Mouse (Mus musculus): ENCODE measurements around the gene Arsa.
"Not testable (repeated sequence)": the region's sequence is repeated elsewhere in the genome, so short reads cannot be mapped to it uniquely, and the experiment has no call there.

Arsa gene

DNA sequence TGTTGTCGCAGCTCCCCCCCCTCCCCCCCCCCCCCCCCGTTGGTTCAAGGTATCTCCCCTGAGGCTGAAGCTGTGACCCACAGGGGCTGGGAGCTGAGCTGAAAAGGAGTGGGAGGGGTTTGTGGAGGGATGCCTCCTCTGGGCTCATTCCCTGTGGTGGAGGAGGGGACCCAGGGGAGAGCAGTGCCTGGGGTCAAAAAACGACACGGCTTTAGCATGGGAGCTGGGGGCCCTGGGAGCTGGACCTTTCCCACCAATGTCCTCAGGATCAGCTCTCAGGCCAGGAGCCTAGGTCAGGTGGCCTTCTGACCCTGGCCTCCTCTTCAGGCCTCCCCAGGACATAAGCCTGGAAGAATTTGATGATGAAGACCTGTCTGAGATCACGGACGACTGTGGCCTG, 22.4 kb downstream of the Arsa start:
- DNase-seq (ENCODE audit: low spot score) = no peak

DNA sequence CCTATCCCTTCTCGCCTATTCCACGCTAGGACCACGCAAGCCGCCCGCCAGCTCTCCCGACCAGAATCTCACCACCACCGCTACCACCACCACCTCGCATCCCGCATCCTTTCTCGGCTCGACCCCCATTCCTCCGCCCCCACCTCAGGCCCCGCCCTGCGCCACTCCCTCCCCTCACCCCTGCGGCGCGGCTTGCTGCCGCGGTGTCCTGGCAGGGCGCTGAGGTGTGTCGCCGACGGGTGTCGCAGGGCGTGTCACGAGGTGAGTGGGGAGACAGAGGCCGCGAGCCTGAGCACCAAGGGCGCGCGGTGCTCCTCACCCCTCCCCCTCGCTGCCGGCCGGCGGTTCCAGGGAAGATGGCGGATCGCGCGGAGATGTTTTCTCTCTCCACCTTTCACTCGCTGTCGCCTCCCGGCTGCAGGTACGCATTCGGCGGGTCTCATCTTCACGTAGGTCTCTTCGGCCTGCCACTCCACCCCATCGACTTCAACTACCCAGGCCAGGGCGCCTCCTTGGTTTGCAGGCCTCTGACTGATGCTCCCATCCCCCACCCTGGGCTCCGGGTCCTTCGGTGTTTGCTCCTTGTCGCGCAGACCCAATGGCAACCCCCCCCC, 23.3 kb downstream of the Arsa start, which contains the start of gene Mapk8ip2:
Gene Mapk8ip2 (plus strand): TSS at position 49 of the 614 bp plus-strand sequence.
- DNase-seq (ENCODE audit: low spot score) = peak; percentile 51

- peak; percentile 82 for DNase-seq (ENCODE audit: low spot score)
Observed at GRCm38 (mm10) chr15:89452906-89453864, 24.0 kb downstream of the Arsa start.

GRCm38 (mm10) chr15:89442486-89443070, 34.6 kb downstream of the Arsa start:
- no peak for DNase-seq (ENCODE audit: low spot score)

DNA sequence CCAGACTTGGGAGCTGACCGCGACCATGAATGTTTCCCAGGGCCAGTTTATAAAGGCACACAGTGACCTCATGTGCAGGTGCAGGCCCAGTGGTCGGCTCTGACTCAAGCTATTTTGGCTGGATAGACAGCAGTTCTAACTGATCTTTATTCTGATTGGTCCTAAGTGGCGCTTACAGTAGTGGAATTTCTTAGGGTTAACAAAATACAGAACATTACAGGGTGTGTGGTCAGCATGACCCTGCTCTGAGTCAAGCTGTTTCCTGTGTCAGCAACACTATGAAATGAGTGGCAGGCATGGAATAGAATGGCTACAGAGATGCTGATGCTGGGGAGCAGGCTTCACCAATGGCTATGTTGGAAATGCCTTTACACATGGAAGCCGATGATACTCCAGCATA, 41.3 kb downstream of the Arsa start:
- no peak for DNase-seq (ENCODE audit: low spot score)

GRCm38 (mm10) chr15:89434136-89434535, 43.1 kb downstream of the Arsa start:
- no peak for DNase-seq (ENCODE audit: low spot score)

DNA sequence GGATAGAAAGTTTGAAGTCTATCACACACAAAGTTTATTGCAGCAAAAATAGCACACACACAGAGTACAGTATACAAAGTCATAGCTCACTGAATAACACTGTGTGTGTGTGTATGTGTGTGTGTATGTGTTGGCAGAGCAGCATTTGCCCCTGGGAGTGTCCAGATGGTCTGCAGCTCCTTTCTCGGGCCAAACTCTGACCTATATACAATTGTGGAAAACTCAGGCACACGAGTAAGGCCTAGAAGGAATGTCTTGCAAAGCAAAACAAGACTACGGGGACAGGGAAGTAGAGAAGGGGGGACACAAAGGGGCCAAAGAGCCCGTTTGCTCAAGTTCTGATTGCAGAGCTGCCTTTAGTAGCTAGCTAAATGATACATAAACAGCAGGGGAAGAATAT, 44.3 kb downstream of the Arsa start:
- no peak for DNase-seq (ENCODE audit: low spot score)

GRCm38 (mm10) chr15:89431806-89432205, 45.4 kb downstream of the Arsa start:
- DNase-seq (ENCODE audit: low spot score) = no peak

- no peak for DNase-seq (ENCODE audit: low spot score)
Observed at GRCm38 (mm10) chr15:89431271-89431670, 46.0 kb downstream of the Arsa start.

DNA sequence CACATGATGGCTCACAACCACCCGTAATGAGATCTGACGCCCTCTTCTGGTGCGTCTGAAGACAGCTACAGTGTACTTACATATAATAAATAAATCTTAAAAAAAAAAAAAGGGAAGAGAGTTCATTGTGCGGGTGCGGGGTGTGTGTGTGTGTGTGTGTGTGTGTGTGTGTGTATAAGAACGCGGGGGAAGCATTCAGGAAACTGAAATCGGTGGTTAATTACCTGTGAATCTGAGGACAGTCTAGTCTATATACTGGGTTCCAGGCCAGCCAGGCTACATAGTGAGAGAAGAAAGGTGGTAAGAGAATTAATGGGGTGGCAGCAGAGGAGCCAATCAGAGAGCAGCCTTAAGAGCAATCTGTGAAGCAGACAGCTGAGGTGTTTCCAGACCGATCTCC, 46.5 kb downstream of the Arsa start:
- not testable (repeated sequence) for DNase-seq (ENCODE audit: low spot score)

- DNase-seq (ENCODE audit: low spot score) = peak; percentile 11
Observed at GRCm38 (mm10) chr15:89430341-89430740, 46.9 kb downstream of the Arsa start.

DNA sequence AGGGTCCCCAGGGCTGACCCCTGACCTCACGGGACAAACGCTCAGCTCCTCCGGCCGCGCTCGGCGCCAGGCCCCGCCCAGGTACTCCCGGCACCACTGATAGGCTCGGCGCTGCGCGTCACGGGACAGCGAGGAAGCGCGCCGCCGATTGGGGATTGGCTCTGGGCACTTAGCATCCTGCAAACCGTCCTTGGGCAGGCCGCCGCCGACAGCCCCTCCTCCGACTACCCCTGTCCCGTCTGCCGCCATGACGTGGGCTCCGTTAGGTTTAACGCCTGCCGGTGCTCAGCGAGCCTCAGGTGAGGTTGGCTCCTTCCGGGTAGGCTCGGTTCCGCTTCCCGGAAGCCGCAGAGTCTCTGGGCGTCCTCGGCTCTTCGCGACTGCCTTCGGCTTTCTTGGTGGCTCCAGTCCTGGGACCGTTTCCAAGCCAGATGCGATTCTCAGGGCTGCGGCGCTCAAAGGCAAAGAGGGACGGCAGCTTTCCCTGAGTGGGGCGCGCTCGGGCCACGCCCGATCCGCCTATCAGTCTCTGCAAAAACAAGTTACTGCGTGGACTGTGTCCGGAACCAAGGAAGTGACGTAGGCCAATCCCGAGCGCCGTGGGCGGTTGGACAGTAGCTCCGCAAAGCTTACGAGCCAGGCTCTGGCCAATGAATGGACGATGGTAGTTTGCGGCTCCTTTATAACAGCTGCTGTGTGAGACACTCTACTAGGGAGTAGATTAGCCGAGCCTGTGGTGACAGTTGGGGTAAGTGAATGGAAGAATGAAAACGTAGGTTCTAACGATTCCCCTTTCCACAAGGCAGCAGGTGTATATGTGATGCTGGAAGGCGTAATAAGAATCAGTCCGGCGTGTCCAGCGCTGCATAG, 47.6 kb downstream of the Arsa start, which contains the start of the genes C730034F03Rik, Gm44502 and Chkb:
Gene C730034F03Rik (plus strand): TSS at position 238 of the 870 bp plus-strand sequence.
Gene Gm44502 (minus strand): TSS at position 345 of the 870 bp plus-strand sequence.
Gene Chkb (minus strand): TSS at position 557 of the 870 bp plus-strand sequence.
- DNase-seq (ENCODE audit: low spot score) = peak; percentile 97

DNA sequence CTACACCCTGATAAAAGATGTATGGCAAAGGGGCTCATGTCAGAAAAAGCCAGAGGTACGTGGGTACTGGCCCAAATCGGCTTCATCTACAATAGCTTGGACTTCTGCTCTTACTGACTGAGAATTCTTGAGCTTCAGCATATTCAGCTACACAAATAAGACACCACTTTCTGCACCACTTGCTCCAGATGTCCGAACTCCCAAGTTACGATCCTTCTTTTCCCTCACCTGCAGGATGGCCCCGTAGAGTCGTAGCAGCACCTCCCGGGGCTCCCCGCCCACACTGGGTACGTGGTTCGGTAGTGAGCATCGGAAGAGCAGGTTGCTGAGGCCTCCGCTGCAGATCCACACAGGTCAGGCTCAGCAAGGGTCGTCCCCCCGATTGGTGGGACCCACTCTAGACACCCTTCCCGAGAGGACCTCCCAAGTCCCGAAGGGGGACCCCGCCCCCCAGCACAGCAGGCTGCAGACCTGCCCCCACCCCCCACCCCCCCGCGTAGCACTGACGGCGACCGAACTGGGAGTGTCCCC, 48.3 kb downstream of the Arsa start:
- DNase-seq (ENCODE audit: low spot score) = no peak

- no peak for DNase-seq (ENCODE audit: low spot score)
Observed at GRCm38 (mm10) chr15:89428136-89428790, 49.0 kb downstream of the Arsa start.

DNA sequence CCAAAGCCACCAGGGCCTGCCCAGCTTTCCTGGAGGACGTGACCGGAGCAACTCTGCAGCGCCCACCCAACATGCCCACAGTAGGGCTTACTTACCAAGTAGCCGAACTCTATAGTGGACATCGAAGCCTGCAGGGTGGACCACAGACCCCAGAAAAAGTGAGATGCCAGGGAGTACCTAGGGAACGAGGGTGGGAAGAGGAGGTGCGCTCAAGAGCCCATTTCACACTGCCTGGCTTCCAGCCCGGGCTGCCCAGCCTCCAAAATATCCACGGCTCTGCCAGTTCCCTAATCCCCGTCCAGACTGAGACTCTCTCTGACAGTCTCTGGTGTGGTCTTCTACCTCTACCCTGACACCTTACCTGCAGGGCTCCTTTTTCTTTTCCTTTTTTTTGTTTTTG, 50.5 kb downstream of the Arsa start:
- no peak for DNase-seq (ENCODE audit: low spot score)

DNA sequence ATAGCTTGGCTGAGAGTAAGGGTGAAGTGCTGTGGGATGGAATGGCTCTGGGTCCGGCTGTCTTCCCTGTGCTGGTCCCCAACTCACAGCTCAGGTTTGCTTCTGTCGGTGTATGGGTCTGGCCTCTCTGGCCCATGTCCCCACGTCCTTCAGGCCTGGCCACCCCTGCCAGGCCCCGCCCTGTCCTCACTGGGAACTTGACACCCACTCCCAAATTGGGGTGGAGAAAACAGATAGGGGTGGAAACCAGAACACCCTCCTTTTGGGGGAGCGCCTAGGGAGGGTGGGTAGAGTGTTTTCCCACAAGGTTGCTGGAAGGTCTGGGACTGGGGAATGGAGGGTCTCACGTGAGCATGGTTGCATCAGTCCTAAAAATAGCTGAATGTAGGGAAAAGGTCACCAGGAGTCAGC, 51.5 kb downstream of the Arsa start, which contains the start of gene Cpt1b:
Gene Cpt1b (minus strand): TSS at position 153 of the 411 bp plus-strand sequence.
- DNase-seq (ENCODE audit: low spot score) = no peak

GRCm38 (mm10) chr15:89424621-89425020, 52.6 kb downstream of the Arsa start:
- DNase-seq (ENCODE audit: low spot score) = no peak
